Mouse (Mus musculus) activated CD4-positive, CD25-positive, alpha-beta regulatory T cell, adult 4 months (primary cell): Measurements from ENCODE around the gene Cep152. TPM values are rescaled to one million over a fixed set of nuclear protein-coding genes. Genes with fewer than 3 reads are reported as not detected.

Source experiments
- ATAC-seq: one replicate; pipeline ENCODE4 v1.8.0; 2017
- polyA plus RNA-seq, 2 experiments: library from polyadenylated mRNA; unstranded; fragments of 100-300 nt; shearing (Covaris generic); gene quantifications; one replicate each; pipeline ENCODE4 v1.2.1; 2017

The Cep152 gene
- polyA plus RNA-seq, 2 experiments from 2014 or later: 5.9 to 6.8 TPM

GRCm38 (mm10) chr2:125624127-125624685 is 707 bp downstream of the Cep152 start:
- ATAC-seq: no peak

- ATAC-seq: no peak
These were observed 1.7 kb downstream of the Cep152 start for GRCm38 (mm10) chr2:125623211-125623610.

GRCm38 (mm10) chr2:125620213-125620907 is 4.6 kb downstream of the Cep152 start:
- no peak for ATAC-seq

GRCm38 (mm10) chr2:125615858-125616424 is 9.0 kb downstream of the Cep152 start:
- ATAC-seq: no peak

GRCm38 (mm10) chr2:125615440-125615839 is 9.5 kb downstream of the Cep152 start:
- ATAC-seq: no peak

GRCm38 (mm10) chr2:125606220-125606845 is 18.6 kb downstream of the Cep152 start:
- no peak for ATAC-seq

- ATAC-seq: no peak
These were observed 20.3 kb downstream of the Cep152 start for GRCm38 (mm10) chr2:125604646-125605045.

- no peak for ATAC-seq
These were observed 21.9 kb downstream of the Cep152 start for GRCm38 (mm10) chr2:125602970-125603369.

- ATAC-seq: no peak
These were observed 26.0 kb downstream of the Cep152 start for GRCm38 (mm10) chr2:125598958-125599357.

GRCm38 (mm10) chr2:125598251-125598650 is 26.7 kb downstream of the Cep152 start:
- ATAC-seq: no peak

- no peak for ATAC-seq
These were observed 30.1 kb downstream of the Cep152 start for GRCm38 (mm10) chr2:125594786-125595185.

GRCm38 (mm10) chr2:125594072-125594471 is 30.8 kb downstream of the Cep152 start:
- ATAC-seq: no peak

- no peak for ATAC-seq
These were observed 33.0 kb downstream of the Cep152 start for GRCm38 (mm10) chr2:125591895-125592294.

GRCm38 (mm10) chr2:125589287-125589686 is 35.6 kb downstream of the Cep152 start:
- ATAC-seq: no peak

GRCm38 (mm10) chr2:125581081-125581480 is 43.8 kb downstream of the Cep152 start:
- no peak for ATAC-seq

GRCm38 (mm10) chr2:125577670-125578069 is 47.2 kb downstream of the Cep152 start:
- ATAC-seq: no peak

GRCm38 (mm10) chr2:125576498-125576897 is 48.4 kb downstream of the Cep152 start:
- no peak for ATAC-seq

GRCm38 (mm10) chr2:125575766-125576165 is 49.1 kb downstream of the Cep152 start:
- ATAC-seq: no peak

- ATAC-seq: no peak
These were observed 61.0 kb downstream of the Cep152 start for GRCm38 (mm10) chr2:125563884-125564283.

GRCm38 (mm10) chr2:125562407-125562806 is 62.5 kb downstream of the Cep152 start:
- ATAC-seq: no peak

- ATAC-seq: no peak
These were observed 64.9 kb downstream of the Cep152 start for GRCm38 (mm10) chr2:125560037-125560436.

GRCm38 (mm10) chr2:125558634-125559589 is 66.0 kb downstream of the Cep152 start:
- ATAC-seq: no peak
